Mouse (Mus musculus) cortical plate, adult 2 months (tissue): ENCODE data around the gene AI837181.

Source experiments
- CTCF ChIP-seq: fragments of 200-500 bp; IDR thresholded peaks from 2 replicates; pipeline ENCODE4 v1.5.1; 2011; ENCODE audit warnings: mild to moderate bottlenecking, control low read depth, low read length; ENCODE audit not compliant: insufficient read depth; ENCODE audit errors: extremely low read depth
- POLR2A ChIP-seq: fragments of 200-500 bp; IDR thresholded peaks from 2 replicates; pipeline ENCODE4 v1.6.1; 2011; ENCODE audit warnings: mild to moderate bottlenecking, low read length, control low read depth; ENCODE audit not compliant: insufficient read depth; ENCODE audit errors: extremely low read depth

DNA sequence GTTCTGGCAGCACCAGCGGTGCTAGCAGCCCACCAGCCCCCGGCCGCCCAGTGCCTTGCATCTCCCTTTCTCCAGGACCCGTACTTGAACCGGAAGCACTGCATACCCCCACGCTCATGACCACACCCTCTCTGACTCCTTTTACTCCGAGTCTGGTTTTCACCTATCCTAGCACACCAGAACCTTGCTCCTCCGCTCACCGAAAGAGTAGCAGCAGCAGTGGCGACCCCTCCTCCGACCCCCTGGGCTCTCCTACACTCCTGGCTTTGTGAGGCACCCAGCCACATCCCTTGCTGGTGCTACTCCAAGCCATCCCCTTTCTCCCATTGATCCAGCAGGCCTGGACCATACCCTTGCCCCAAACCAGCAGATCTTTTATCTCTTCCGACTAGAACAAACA is 30.1 kb downstream of the AI837181 start:
- TF ChIP-seq POLR2A (no peak), CTCF (no peak)
